Mouse (Mus musculus) E14TG2a.4 (cell line): Measurements from ENCODE around the gene Eras.

Source experiments
- CTCF ChIP-seq: conservative IDR thresholded peaks from 2 replicates; pipeline ENCODE4 v1.5.1; 2014; ENCODE audit warnings: low read length
- NANOG ChIP-seq: IDR thresholded peaks from 2 replicates; pipeline ENCODE4 v1.6.1; 2014; ENCODE audit warnings: borderline replicate concordance, low read length, mixed read lengths
- POU5F1 ChIP-seq: IDR thresholded peaks from 2 replicates; pipeline ENCODE4 v1.6.1; 2014; ENCODE audit warnings: low read length, borderline replicate concordance

- no peak for TF ChIP-seq CTCF
- no peak for TF ChIP-seq NANOG
- no peak for TF ChIP-seq POU5F1
Measured at GRCm38 (mm10) chrX:7950091-7950490, 21.7 kb upstream of the Eras start.
